Mouse (Mus musculus): ENCODE measurements around the gene Ankrd23.
A peak's percentile ranks its signal among the peaks of the same experiment; 100 is the strongest.

Ankrd23 gene

GRCm38 (mm10) chr1:36519626-36520025, 17.1 kb downstream of the Ankrd23 start:
- DNase-seq (ENCODE audit: low spot score in 2 of 2), result no peak

DNA sequence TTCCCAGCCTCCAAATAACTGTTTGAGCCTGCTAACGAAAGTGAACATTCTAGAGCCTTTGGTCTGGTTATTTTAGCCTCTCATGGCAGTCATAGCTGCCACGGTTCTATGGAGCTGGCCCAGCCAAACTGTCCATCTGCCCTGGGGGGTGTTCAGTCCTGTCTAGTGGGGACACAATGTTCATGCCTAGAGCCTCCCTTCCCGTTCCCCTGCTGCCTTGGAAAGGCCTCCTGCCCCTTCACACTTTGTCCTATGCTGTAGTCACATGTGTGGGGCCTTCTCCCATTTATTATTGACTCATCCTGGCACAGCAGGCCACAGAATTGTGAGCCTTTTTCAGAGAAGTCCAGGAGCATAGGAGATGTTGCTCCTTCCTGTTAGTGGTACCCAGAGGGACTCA, 18.4 kb downstream of the Ankrd23 start:
- DNase-seq (ENCODE audit: low spot score in 2 of 2), result no peak

DNA sequence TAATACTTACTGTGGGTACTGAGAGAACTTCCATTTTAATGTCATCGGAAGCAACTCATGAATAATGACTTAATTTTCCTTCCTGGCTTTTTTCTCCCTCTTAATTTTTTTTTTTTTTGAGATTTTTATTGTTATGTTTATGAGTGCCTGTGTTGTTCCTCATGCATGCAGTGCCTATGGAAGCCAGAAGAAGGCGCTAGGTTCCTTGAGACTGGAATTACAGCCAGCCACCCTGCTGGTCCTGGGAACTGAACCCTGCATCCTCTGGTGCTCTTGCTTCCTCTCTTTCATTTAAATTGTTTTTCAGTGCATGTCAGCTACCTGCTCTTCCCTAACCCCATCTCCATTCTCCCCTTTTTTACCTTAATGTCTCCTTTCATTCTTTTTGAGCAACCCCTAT, 23.0 kb downstream of the Ankrd23 start:
- no peak for DNase-seq (ENCODE audit: low spot score in 2 of 2)

DNA sequence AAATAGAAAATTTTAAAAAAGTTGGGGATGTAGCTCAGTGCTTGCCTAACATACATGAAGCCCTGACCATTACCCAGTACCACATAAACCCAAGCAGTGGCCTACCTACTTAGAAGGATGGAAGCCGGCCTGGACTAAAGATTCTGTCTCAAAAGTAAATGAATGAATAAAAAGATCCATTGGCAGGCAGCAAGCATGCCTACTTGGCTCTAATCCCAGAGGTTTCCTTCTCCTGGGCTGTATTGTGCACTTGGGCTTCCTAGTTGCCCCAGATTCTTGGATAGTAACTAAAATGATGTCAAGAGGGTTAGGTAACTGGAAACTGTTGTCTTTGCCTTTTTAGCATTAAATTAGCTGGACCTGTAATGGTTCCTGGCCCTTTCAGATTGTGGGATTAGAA, 23.4 kb downstream of the Ankrd23 start:
- no peak for DNase-seq (ENCODE audit: low spot score in 2 of 2)

GRCm38 (mm10) chr1:36512966-36513280, 23.8 kb downstream of the Ankrd23 start:
- DNase-seq (ENCODE audit: low spot score in 2 of 2), result no peak

GRCm38 (mm10) chr1:36512089-36512965, 24.4 kb downstream of the Ankrd23 start:
- no peak for DNase-seq (ENCODE audit: low spot score in 2 of 2)

DNA sequence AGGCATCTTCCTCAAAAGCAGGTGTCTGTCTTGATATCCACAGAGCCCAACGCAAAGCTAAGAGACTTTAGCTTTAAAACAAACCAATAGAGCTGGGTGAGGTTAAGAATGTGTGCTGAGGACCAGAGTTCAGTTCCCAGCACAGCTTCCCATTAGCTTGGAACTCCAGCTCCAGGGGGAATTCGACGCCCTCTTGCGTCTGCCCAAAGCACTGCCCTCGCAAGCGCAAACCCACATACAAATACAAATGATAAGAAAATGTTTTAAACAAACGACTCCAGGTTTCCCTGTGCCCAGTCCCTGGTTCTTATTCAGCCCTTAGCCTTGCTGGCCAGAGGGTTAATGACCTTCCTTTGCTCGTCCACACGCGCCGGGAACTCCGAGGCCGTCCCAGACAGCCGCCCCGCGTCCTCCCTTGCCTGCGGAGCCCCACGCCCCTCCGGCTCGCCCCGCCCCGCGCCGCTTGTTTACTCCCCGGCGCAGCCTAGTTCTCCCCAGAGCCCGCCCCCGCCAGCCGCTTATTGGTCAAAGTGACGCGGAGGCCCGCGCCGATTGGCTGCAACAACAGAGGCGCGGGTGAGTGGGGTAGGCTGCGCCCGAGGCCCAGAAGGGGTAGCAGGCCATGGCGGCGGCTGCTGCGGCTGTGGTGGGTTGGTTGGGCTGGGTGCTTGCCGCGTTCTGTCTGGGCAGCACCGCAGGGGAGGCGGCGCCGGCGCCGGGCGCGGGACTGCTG, 25.2 kb downstream of the Ankrd23 start, which contains the start of gene Cnnm3:
Gene Cnnm3, plus strand, starts transcription at position 579 of the 733 bp plus-strand sequence.
- DNase-seq (ENCODE audit: low spot score in 2 of 2), result peak; percentile 99 to 100

- DNase-seq (ENCODE audit: low spot score in 2 of 2), result no peak
These were observed 28.4 kb downstream of the Ankrd23 start for GRCm38 (mm10) chr1:36508238-36508637.

DNA sequence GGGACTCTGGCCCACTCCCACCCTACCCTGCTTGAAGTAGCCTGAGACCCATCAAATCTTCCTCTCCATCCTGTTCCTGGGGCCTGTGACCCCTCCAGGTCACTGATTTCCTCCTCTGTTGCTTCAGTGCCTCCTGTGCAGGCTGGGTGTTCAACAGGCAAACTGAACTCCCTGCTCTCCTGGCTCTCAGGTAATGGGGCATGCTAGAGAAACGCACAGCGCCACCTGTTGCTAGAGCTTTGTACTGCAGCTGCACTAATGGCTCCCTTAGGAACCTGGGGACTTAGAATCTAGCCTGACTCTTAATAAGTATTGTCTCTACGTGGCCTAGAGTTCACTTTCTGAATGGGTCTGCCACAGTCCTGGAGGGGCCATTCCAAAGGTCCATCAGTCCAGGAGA, 35.4 kb downstream of the Ankrd23 start:
- peak in 1 of 2 experiments; percentile 74 for DNase-seq (ENCODE audit: low spot score in 2 of 2)

DNA sequence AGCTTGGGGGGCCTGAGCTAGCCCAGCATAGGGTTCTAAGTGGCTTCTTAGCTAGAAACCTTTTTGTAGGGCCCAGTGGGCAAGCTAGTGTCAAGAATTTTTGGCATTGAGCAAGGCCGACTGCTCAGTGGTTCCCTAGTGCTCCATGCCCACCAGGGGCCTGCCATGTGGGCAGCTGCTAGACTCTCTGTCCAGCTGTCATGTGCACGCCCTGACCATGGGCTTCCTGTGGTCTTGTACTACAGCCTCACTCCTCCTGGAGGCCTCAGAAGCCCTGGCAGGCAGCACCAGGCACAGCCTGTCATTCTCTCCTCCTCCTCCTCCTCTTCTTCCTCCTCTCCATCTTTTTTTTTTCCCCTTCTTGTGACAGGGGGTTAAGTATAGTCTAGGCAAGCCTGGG, 39.4 kb downstream of the Ankrd23 start:
- no peak for DNase-seq (ENCODE audit: low spot score in 2 of 2)

DNA sequence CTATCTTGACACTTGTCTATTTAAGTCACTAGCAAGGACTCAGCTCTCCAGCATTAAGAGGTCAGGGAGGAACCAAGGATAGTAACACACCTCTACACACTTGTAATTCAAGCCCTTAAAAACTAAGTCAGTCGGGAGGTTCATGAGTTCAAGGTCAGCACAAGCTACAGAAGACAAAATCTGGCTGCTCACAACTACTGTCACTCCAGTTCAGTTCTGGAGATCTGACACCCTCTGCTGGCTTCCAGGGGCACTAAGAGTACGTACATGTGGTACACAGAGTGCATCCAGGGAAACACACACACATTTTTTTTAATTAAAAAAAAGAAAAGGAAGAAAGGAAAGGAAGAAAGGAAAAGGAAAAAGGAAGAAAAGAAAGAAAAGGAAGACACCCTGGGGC, 40.0 kb downstream of the Ankrd23 start:
- no peak for DNase-seq (ENCODE audit: low spot score in 2 of 2)

- no peak for DNase-seq (ENCODE audit: low spot score in 2 of 2)
These were observed 43.4 kb downstream of the Ankrd23 start for GRCm38 (mm10) chr1:36493299-36493698.

DNA sequence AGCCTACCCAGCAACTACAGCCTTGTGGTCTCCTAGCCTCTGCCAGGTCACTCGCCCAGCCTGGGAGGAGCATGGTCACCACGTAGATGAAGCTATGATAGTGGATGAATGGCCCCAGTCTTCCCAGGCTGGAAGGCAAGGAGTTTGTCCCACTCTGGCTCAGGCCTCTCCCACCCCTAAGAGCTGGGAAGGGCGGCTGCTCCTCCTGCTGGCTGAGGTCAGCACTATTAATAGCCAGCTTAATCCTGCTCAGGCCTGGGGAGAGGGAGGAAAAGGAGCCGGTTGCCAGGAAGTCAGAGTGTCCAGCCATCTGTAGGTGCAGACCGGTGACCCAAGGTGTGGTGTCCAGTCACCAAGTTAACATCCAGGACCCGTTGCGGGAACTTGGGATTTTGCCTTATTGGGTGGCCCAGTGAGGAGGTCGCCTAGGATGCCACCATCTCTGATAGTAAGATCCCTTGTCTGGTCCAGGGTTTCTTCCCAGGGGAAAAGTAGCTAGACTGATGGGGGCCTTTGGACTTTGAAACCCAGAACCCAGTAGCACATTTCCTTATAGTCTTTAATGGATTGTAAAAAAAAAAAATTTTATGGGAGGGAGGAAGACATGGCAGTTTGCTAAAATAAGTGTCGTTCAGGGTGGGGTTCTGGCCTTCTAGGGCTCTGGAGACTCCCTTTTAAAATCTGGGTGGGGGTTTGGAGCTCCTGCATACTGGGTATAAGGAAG, 44.1 kb downstream of the Ankrd23 start:
- peak; percentile 54 to 72 for DNase-seq (ENCODE audit: low spot score in 2 of 2)

- no peak for DNase-seq (ENCODE audit: low spot score in 2 of 2)
These were observed 47.0 kb downstream of the Ankrd23 start for GRCm38 (mm10) chr1:36489661-36490060.

- no peak for DNase-seq (ENCODE audit: low spot score in 2 of 2)
These were observed 49.6 kb downstream of the Ankrd23 start for GRCm38 (mm10) chr1:36487111-36487510.

- no peak for DNase-seq (ENCODE audit: low spot score in 2 of 2)
These were observed 51.6 kb downstream of the Ankrd23 start for GRCm38 (mm10) chr1:36485080-36485479.

DNA sequence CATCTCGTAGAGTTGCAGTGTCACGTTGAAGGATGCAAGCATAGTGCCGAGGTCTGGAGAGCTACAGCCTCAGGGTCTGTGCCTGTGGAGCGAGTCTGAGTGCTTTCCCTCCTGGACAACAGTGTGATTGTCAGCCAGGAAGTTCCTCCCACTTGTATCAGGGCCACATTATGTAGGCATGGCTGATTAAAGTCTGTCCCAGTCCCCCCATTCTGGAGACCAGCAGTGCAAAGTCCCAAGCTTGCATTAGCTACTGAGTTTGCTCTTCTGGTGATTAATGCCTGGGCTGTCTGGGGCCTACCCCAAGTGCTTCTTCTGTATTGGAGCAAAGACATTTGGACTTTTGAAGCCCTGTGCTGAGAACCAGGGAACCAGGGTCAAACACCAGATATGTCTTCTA, 52.9 kb downstream of the Ankrd23 start:
- DNase-seq (ENCODE audit: low spot score in 2 of 2), result no peak
